Mouse (Mus musculus): ENCODE results near the gene Grhpr. TPM values are rescaled to one million over a fixed set of nuclear protein-coding genes. Genes with fewer than 3 reads are reported as not detected.

The Grhpr gene
- polyA plus RNA-seq, 1 experiment from 2014 or later = 21.1 TPM

DNA sequence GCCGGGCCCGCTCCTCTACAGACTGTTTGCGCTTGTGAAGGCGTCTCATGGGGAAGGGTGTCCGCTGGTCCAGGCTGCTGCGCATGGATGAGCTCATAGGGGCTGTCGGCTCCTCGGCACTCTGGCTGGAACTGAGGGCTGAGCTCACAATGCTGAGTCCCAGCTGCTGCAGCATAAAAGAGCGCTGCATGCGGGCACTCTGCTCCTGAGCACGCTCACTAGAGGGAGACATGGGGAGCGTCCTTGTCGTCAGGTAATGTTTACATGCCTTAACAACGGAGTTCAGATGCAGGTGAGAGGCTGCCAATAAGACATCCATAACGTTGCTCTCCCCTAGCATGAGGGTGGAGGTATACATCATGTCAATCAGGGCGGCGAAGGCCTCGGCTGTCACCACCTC lies 13.6 kb downstream of the Grhpr start:
- Histone ChIP-seq H3K4me3 (ENCODE audit: low read depth, low read length) (no peak overlapping the region), H3K9ac (ENCODE audit: low read length) (no peak overlapping the region), H3K27ac (ENCODE audit: low read depth, low read length) (no peak overlapping the region), H3K4me1 (ENCODE audit: control insufficient read depth, insufficient read depth, low read length) (no peaks in the 10 kb centered on the region), H3K36me3 (ENCODE audit: control insufficient read depth, insufficient read depth, low read length) (peaks cover 40% of the 10 kb centered on the region), H3K4me2 (ENCODE audit: low read length) (no peak overlapping the region), H3K9me3 (replicated peaks; ENCODE audit: control insufficient read depth, low read length) (no peaks in the 10 kb centered on the region), H3K27me3 (replicated peaks; ENCODE audit: control insufficient read depth, insufficient read depth, low read length) (no peaks in the 10 kb centered on the region)
- no peak for DNase-seq (ENCODE audit: low spot score)
- 86% methylated on average over 18 of the region's 18 CpGs for WGBS
- ATAC-seq = no peak

- H3K4me1 ChIP-seq (ENCODE audit: control insufficient read depth, insufficient read depth, low read length) = no peaks in the 10 kb centered on the region
- H3K27me3 ChIP-seq (replicated peaks; ENCODE audit: control insufficient read depth, insufficient read depth, low read length) = no peaks in the 10 kb centered on the region
- H3K9ac ChIP-seq (ENCODE audit: low read length) = no peak overlapping the region; the same call in 1 of the 2 replicates
- H3K27ac ChIP-seq (ENCODE audit: low read depth, low read length) = no peak overlapping the region
- H3K4me3 ChIP-seq (ENCODE audit: low read depth, low read length) = no peak overlapping the region
- DNase-seq (ENCODE audit: low spot score) (no peak), ATAC-seq (no peak)
- H3K36me3 ChIP-seq (ENCODE audit: control insufficient read depth, insufficient read depth, low read length) = peaks cover 17% of the 10 kb centered on the region
- no peaks in the 10 kb centered on the region for H3K9me3 ChIP-seq (replicated peaks; ENCODE audit: control insufficient read depth, low read length)
- no peak overlapping the region for H3K4me2 ChIP-seq (ENCODE audit: low read length)
- WGBS = 76% methylated on average over 3 of the region's 3 CpGs
These were observed 16.9 kb downstream of the Grhpr start for GRCm38 (mm10) chr4:44998071-44998470.

DNA sequence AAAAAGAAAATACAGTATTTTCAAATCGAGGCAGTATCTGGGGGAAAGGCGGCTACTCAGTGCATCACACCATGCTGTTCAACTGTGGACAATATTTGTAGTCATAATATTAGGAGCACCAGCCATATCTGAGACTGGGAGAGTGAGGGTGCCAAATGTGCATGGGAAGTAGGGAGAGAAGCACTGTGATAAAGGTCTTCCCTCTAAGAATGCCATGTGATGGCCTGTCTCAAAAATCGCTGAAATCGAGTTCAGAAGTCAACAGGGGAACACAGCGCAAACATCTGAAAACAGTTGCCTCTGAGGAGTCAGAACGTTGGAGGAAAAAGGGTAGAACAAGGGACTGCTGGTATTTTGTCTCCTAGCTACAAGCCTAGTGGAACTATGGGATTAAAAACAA lies 18.8 kb downstream of the Grhpr start:
- no peaks in the 10 kb centered on the region for H3K27me3 ChIP-seq (replicated peaks; ENCODE audit: control insufficient read depth, insufficient read depth, low read length)
- ATAC-seq (no peak), DNase-seq (ENCODE audit: low spot score) (no peak)
- no peaks in the 10 kb centered on the region for H3K4me1 ChIP-seq (ENCODE audit: control insufficient read depth, insufficient read depth, low read length)
- no peaks in the 10 kb centered on the region for H3K9me3 ChIP-seq (replicated peaks; ENCODE audit: control insufficient read depth, low read length)
- WGBS = 95% methylated on average over 6 of the region's 6 CpGs
- H3K4me2 ChIP-seq (ENCODE audit: low read length) = no peak overlapping the region
- H3K36me3 ChIP-seq (ENCODE audit: control insufficient read depth, insufficient read depth, low read length) = peaks cover 4% of the 10 kb centered on the region
- no peak overlapping the region for H3K9ac ChIP-seq (ENCODE audit: low read length)
- no peak overlapping the region for H3K4me3 ChIP-seq (ENCODE audit: low read depth, low read length)
- no peak overlapping the region for H3K27ac ChIP-seq (ENCODE audit: low read depth, low read length)

- 92% methylated on average over 3 of the region's 3 CpGs for WGBS
- no peak for DNase-seq (ENCODE audit: low spot score)
These were observed 24.3 kb downstream of the Grhpr start for GRCm38 (mm10) chr4:45005452-45005851.

DNA sequence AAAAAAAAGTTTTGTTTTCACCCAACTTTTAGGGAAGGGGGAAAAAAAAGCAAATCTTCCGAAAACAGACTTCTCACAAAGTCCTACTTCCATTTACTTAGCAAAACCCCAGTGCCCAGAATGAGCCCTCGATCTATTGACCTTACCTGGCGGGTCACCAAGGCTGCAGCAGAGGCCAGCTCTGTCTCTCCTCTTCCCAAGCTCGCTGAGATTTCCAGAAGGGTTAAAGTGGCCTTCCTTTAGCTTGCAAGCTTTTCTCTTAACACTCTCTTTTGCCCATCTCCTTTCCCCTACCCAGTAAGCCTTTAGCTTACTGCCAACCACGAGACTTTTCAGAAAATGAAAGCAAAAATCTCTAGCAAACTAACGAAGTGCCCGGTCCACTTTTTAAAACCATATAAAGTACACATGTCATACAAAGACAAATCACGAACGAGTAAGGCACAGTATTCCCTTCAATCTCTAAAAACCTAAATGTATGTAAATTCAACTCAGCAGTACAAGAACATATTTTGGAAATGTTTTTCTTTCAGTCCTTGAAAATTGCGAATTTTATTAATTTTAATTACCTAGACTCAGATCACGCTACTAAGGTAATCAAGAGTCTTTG lies 29.7 kb downstream of the Grhpr start:
- Histone ChIP-seq H3K27ac (ENCODE audit: low read depth, low read length) (no peak overlapping the region), H3K4me3 (ENCODE audit: low read depth, low read length) (peak overlapping the region; percentile 77), H3K27me3 (replicated peaks; ENCODE audit: control insufficient read depth, insufficient read depth, low read length) (no peaks in the 10 kb centered on the region), H3K4me2 (ENCODE audit: low read length) (peak overlapping the region; percentile 72), H3K36me3 (ENCODE audit: control insufficient read depth, insufficient read depth, low read length) (no peaks in the 10 kb centered on the region), H3K9ac (ENCODE audit: low read length) (peak overlapping the region; percentile 93), H3K4me1 (ENCODE audit: control insufficient read depth, insufficient read depth, low read length) (peaks cover 20% of the 10 kb centered on the region), H3K9me3 (replicated peaks; ENCODE audit: control insufficient read depth, low read length) (no peaks in the 10 kb centered on the region)
- DNase-seq (ENCODE audit: low spot score) (no peak), ATAC-seq (no peak)
- 9% methylated on average over 11 of the region's 11 CpGs for WGBS

More at GRCm38 (mm10) chr4:45005452-45005851, 24.3 kb downstream of the Grhpr start:
- Histone ChIP-seq H3K4me1 (ENCODE audit: control insufficient read depth, insufficient read depth, low read length) (peaks cover 9% of the 10 kb centered on the region), H3K27me3 (replicated peaks; ENCODE audit: control insufficient read depth, insufficient read depth, low read length) (no peaks in the 10 kb centered on the region), H3K4me2 (ENCODE audit: low read length) (no peak overlapping the region), H3K36me3 (ENCODE audit: control insufficient read depth, insufficient read depth, low read length) (0 out of 2 replicates have a peak, but pooled peaks cover 2% of the 10 kb centered on the region), H3K27ac (ENCODE audit: low read depth, low read length) (no peak overlapping the region), H3K9me3 (replicated peaks; ENCODE audit: control insufficient read depth, low read length) (no peaks in the 10 kb centered on the region), H3K9ac (ENCODE audit: low read length) (no peak overlapping the region), H3K4me3 (ENCODE audit: low read depth, low read length) (no peak overlapping the region)
- no peak for ATAC-seq

DNA sequence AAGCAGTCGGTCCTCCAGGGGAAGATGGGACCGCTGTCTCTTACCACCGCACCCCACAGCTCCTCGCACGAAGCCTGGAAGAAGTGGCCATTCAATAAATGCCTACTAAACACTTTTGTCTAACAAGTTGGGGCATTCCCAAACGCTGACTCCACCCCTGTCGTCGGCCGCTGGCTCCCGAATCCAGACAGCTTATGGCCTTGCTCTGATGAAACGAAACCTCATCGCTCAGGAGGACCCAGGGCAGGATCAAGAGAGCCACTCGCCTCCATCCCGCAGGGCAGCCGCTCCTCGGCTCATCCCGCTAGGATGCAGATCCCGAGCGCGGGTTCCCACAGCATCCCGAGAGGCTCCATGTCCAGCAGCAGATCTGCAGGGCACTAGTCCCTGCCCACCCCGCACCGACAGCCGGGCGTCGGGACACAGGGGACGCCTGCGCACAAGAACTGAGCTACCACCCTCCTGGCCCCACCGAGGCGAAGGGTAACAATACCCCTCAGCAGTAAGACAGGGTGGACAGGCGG lies 30.4 kb downstream of the Grhpr start:
- peaks cover 20% of the 10 kb centered on the region for H3K4me1 ChIP-seq (ENCODE audit: control insufficient read depth, insufficient read depth, low read length)
- no peak for DNase-seq (ENCODE audit: low spot score)
- ATAC-seq = peak; percentile 74
- H3K36me3 ChIP-seq (ENCODE audit: control insufficient read depth, insufficient read depth, low read length) = no peaks in the 10 kb centered on the region
- no peaks in the 10 kb centered on the region for H3K27me3 ChIP-seq (replicated peaks; ENCODE audit: control insufficient read depth, insufficient read depth, low read length)
- H3K27ac ChIP-seq (ENCODE audit: low read depth, low read length) = peak overlapping the region; percentile 95
- peak overlapping the region; percentile 77 for H3K4me3 ChIP-seq (ENCODE audit: low read depth, low read length)
- H3K9ac ChIP-seq (ENCODE audit: low read length) = peak overlapping the region; percentile 93
- no peaks in the 10 kb centered on the region for H3K9me3 ChIP-seq (replicated peaks; ENCODE audit: control insufficient read depth, low read length)
- under 1% methylated on average over 31 of the region's 31 CpGs for WGBS
- H3K4me2 ChIP-seq (ENCODE audit: low read length) = peak overlapping the region; percentile 72

GRCm38 (mm10) chr4:45012105-45012975 lies 31.1 kb downstream of the Grhpr start, which contains the start of gene Zbtb5:
TSS of gene Zbtb5 (minus strand) at chr4:45012412.
- WGBS = under 1% methylated on average over 61 of the region's 63 CpGs
- no peaks in the 10 kb centered on the region for H3K27me3 ChIP-seq (replicated peaks; ENCODE audit: control insufficient read depth, insufficient read depth, low read length)
- peaks cover 20% of the 10 kb centered on the region for H3K4me1 ChIP-seq (ENCODE audit: control insufficient read depth, insufficient read depth, low read length)
- peak; percentile 100 for DNase-seq (ENCODE audit: low spot score)
- H3K9me3 ChIP-seq (replicated peaks; ENCODE audit: control insufficient read depth, low read length) = no peaks in the 10 kb centered on the region
- H3K27ac ChIP-seq (ENCODE audit: low read depth, low read length) = peak within 1 kb of the TSS; percentile 95
- peak; percentile 98 for ATAC-seq
- H3K4me2 ChIP-seq (ENCODE audit: low read length) = peak within 1 kb of the TSS; percentile 76
- peak within 1 kb of the TSS; percentile 93 for H3K9ac ChIP-seq (ENCODE audit: low read length)
- peak within 1 kb of the TSS; percentile 77 for H3K4me3 ChIP-seq (ENCODE audit: low read depth, low read length)
- H3K36me3 ChIP-seq (ENCODE audit: control insufficient read depth, insufficient read depth, low read length) = no peaks in the 10 kb centered on the region

DNA sequence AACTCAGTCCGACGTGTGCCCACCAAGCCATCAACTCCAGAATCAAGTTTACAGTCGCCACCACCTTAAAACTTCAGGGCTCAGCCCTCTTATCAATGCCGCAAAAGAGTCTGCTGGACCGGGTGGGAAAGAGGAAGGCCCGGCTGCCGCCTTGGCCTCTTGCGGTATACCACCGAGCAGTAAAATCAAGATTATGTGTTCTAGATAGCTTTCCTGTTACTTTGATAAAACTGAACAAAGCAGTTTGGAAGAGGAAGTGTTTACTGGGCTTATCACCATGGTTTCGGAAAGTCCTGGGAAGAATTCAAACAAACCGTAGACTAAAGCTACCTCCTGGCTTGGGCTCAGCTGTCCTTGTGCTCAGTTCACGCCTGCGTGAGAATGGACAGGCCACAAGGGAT lies 31.8 kb downstream of the Grhpr start:
- peak overlapping the region; percentile 76 for H3K4me2 ChIP-seq (ENCODE audit: low read length)
- no peak for DNase-seq (ENCODE audit: low spot score)
- H3K27me3 ChIP-seq (replicated peaks; ENCODE audit: control insufficient read depth, insufficient read depth, low read length) = no peaks in the 10 kb centered on the region
- H3K4me3 ChIP-seq (ENCODE audit: low read depth, low read length) = peak overlapping the region; percentile 69
- 2% methylated on average over 13 of the region's 13 CpGs for WGBS
- ATAC-seq = no peak
- peak overlapping the region; percentile 33; the same call in 1 of the 2 replicates for H3K27ac ChIP-seq (ENCODE audit: low read depth, low read length)
- peak overlapping the region; percentile 72 for H3K9ac ChIP-seq (ENCODE audit: low read length)
- no peaks in the 10 kb centered on the region for H3K36me3 ChIP-seq (ENCODE audit: control insufficient read depth, insufficient read depth, low read length)
- peaks cover 21% of the 10 kb centered on the region for H3K4me1 ChIP-seq (ENCODE audit: control insufficient read depth, insufficient read depth, low read length)
- H3K9me3 ChIP-seq (replicated peaks; ENCODE audit: control insufficient read depth, low read length) = no peaks in the 10 kb centered on the region
